Mouse (Mus musculus) hindbrain, embryonic 14.5 days (tissue): ENCODE measurements at regions not wholly inside any gene's neighbourhood (a gene's known extent, or its start where the extent isn't known, plus 50 kb on each side); places are given as distances from the start of the nearest gene placed in this dataset.
A peak's percentile ranks its signal among the peaks of the same experiment; 100 is the strongest.

Experiments used
- ATAC-seq: fragments of 200-750 bp; cut with Nextera tagmentation; 2 replicates; pipeline ENCODE4 v1.8.0; 2017; ENCODE audit warnings: moderate number of reproducible peaks, mild to moderate bottlenecking, moderate TSS enrichment, moderate library complexity; ENCODE audit not compliant: low FRiP score
- DNase-seq: peaks from one replicate; pipeline ENCODE4 v3.0.0-alpha.2; 2015; ENCODE audit warnings: low spot score
- H3K27ac ChIP-seq: fragments of 300-500 bp; sonication (generic); 2 replicates; pipeline ENCODE4 v1.5.1; 2014; ENCODE audit warnings: mild to moderate bottlenecking, moderate library complexity
- H3K27me3 ChIP-seq: fragments of 300-500 bp; sonication (generic); 2 replicates; pipeline ENCODE4 v1.6.1; 2014; ENCODE audit warnings: mild to moderate bottlenecking, low read length, mixed read lengths; ENCODE audit not compliant: control insufficient read depth, insufficient read depth
- H3K36me3 ChIP-seq: fragments of 300-500 bp; sonication (generic); replicated peaks from 2 replicates; pipeline ENCODE4 v1.6.1; 2014; ENCODE audit not compliant: control insufficient read depth, insufficient read depth
- H3K4me1 ChIP-seq: fragments of 300-500 bp; sonication (generic); replicated peaks from 2 replicates; pipeline ENCODE4 v1.6.1; 2014; ENCODE audit warnings: antibody characterized with exemption, low read length, mixed read lengths; ENCODE audit not compliant: control insufficient read depth, insufficient read depth
- H3K4me2 ChIP-seq: fragments of 300-500 bp; sonication (generic); replicated peaks from 2 replicates; pipeline ENCODE4 v1.6.1; 2014; ENCODE audit warnings: mild to moderate bottlenecking, moderate library complexity
- H3K4me3 ChIP-seq: fragments of 300-500 bp; sonication (generic); replicated peaks from 2 replicates; pipeline ENCODE4 v1.5.1; 2014; ENCODE audit warnings: mild to moderate bottlenecking, low read length
- H3K9ac ChIP-seq: fragments of 300-500 bp; sonication (generic); 2 replicates; pipeline ENCODE4 v1.6.1; 2014
- H3K9me3 ChIP-seq: fragments of 300-500 bp; sonication (generic); 2 replicates; pipeline ENCODE4 v1.6.1; 2016; ENCODE audit warnings: low read length; ENCODE audit not compliant: control insufficient read depth
- WGBS: fragments of 180-500 bp; shearing (Covaris S2); extraction: QIAGEN DNeasy Blood & Tissue Kit; methylation state at CpG from one replicate; pipeline ENCODE4 v1.1.7; 2014; 5-methylcytosine and 5-hydroxymethylcytosine counted together

DNA sequence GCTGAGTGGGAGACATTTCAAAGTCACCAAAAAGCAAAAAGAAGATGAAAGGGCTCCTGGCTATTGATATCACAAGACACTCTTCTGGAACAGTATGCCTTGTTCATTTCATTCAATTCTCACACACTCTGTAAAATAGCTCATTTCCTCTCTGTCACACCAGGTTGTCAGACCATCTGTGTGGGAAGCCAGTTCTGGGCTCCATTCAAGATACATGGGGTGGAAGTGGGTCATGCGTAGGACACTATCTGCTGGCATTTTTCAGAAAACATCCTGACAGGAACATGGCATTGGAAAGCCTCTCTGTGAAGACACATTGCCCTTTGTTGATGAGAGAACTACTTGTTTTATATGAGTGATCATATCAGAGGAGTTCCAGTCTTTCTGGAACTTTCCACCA, 162.1 kb upstream of the Rag2 start:
- no peak for ATAC-seq
- H3K27me3 ChIP-seq, result no peaks in the 10 kb centered on the region
- H3K27ac ChIP-seq, result no peak overlapping the region
- no peak for DNase-seq
- no peaks in the 10 kb centered on the region for H3K9me3 ChIP-seq
- no peaks in the 10 kb centered on the region for H3K4me1 ChIP-seq
- H3K36me3 ChIP-seq, result no peaks in the 10 kb centered on the region
- no peak overlapping the region for H3K4me3 ChIP-seq
- H3K9ac ChIP-seq, result no peak overlapping the region
- 88% methylated on average over 1 of the region's 1 CpGs for WGBS
- H3K4me2 ChIP-seq, result no peak overlapping the region

- Histone ChIP-seq H3K9me3 (no peaks in the 10 kb centered on the region), H3K27me3 (no peaks in the 10 kb centered on the region), H3K4me2 (no peak overlapping the region), H3K4me3 (no peak overlapping the region), H3K27ac (no peak overlapping the region), H3K4me1 (no peaks in the 10 kb centered on the region), H3K9ac (no peak overlapping the region), H3K36me3 (no peaks in the 10 kb centered on the region)
- 59% methylated on average over 9 of the region's 9 CpGs for WGBS
- peak; percentile 31; the same call in 1 of the 2 replicates for ATAC-seq
- DNase-seq, result no peak
Measured at GRCm38 (mm10) chr2:101464291-101465140, 160.0 kb upstream of the Rag2 start.

DNA sequence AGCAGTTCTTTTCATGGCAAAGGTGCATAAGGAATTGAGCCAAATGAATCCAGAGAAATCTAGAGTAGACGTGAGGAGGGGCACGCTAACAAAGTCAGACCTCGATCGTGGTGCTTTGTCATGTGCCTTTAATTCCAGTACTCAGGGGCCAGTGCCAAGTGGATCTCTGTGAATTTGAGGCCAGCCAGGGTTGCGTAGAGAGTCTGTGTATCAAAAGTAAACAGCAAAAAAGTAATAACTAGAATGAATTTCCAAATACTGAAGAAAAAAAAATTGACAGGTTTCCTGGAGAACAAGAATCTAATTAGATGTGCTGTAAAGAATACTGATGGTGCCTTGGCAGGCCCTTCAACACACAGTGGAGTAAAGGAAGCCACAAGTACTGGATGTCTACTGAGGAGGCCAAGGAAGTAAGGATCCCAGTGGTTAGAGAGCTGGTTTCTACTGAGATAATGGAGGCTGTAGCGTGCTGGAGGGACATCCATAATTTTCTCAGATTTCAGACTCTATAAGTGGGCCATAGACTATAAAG, 153.9 kb upstream of the Rag2 start:
- H3K27ac ChIP-seq, result no peak overlapping the region
- H3K4me2 ChIP-seq, result no peak overlapping the region
- DNase-seq (no peak), ATAC-seq (no peak)
- H3K9me3 ChIP-seq, result no peaks in the 10 kb centered on the region
- H3K4me1 ChIP-seq, result no peaks in the 10 kb centered on the region
- H3K4me3 ChIP-seq, result no peak overlapping the region
- no peaks in the 10 kb centered on the region for H3K27me3 ChIP-seq
- no peak overlapping the region for H3K9ac ChIP-seq
- WGBS, result 91% methylated on average over 6 of the region's 6 CpGs
- H3K36me3 ChIP-seq, result no peaks in the 10 kb centered on the region

GRCm38 (mm10) chr2:101472449-101473115, 151.9 kb upstream of the Rag2 start:
- H3K4me1 ChIP-seq, result no peaks in the 10 kb centered on the region
- H3K9ac ChIP-seq, result no peak overlapping the region
- WGBS, result 35% methylated on average over 8 of the region's 8 CpGs
- no peaks in the 10 kb centered on the region for H3K36me3 ChIP-seq
- peak; percentile 84 for DNase-seq
- no peak overlapping the region for H3K4me3 ChIP-seq
- peak; percentile 66 for ATAC-seq
- no peak overlapping the region for H3K27ac ChIP-seq
- H3K27me3 ChIP-seq, result no peaks in the 10 kb centered on the region
- H3K9me3 ChIP-seq, result no peaks in the 10 kb centered on the region
- no peak overlapping the region for H3K4me2 ChIP-seq

DNA sequence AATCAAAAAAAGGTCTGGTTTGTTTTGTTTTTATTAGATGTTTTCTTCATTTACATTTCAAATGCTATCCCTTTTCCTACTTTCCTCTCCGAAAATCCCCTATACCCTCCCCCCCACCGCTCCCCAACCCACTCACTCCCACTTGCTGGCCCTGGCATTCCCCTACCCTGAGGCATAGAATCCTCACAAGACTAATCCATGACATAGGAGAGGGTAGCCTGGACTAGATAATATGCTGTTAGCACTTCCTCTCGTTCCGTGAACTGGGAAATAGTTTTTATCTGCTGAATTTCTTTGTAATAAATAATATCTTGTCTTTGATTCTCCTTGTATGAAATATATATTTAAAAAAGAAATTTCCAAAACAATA, 151.4 kb upstream of the Rag2 start:
- WGBS, result 89% methylated on average over 4 of the region's 4 CpGs
- DNase-seq, result no peak
- Histone ChIP-seq H3K4me2 (no peak overlapping the region), H3K4me3 (no peak overlapping the region), H3K4me1 (no peaks in the 10 kb centered on the region), H3K27me3 (no peaks in the 10 kb centered on the region), H3K9ac (no peak overlapping the region), H3K36me3 (no peaks in the 10 kb centered on the region), H3K27ac (no peak overlapping the region), H3K9me3 (no peaks in the 10 kb centered on the region)
- no peak for ATAC-seq

DNA sequence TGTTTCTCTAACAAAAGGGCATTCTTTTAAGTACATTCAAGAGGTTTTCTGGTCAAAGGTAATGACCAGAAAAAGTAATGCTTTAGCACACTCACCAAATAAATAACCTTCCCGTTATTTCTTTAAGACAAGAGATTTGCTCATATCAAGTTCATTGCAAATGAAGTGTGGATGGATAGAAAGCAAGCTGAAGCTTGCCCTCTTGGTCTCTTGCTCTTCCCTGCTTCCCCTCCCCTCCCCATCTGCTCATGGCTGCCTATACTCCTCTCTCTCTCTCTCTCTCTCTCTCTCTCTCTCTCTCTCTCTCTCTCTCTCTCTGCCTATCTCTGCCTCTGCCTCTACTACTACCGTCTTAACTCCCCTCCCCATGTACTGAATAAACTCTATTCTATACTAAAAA, 147.7 kb upstream of the Rag2 start:
- Histone ChIP-seq H3K9ac (no peak overlapping the region), H3K36me3 (no peaks in the 10 kb centered on the region), H3K27ac (no peak overlapping the region), H3K4me3 (no peak overlapping the region), H3K27me3 (no peaks in the 10 kb centered on the region), H3K4me2 (no peak overlapping the region), H3K9me3 (no peaks in the 10 kb centered on the region), H3K4me1 (no peaks in the 10 kb centered on the region)
- ATAC-seq (no peak), DNase-seq (no peak)
- WGBS, result 79% methylated on average over 2 of the region's 2 CpGs

- DNase-seq (no peak), ATAC-seq (no peak)
- Histone ChIP-seq H3K27ac (no peak overlapping the region), H3K4me1 (no peaks in the 10 kb centered on the region), H3K4me2 (no peak overlapping the region), H3K9me3 (no peaks in the 10 kb centered on the region), H3K4me3 (no peak overlapping the region), H3K36me3 (no peaks in the 10 kb centered on the region), H3K9ac (no peak overlapping the region), H3K27me3 (no peaks in the 10 kb centered on the region)
- WGBS, result 91% methylated on average over 2 of the region's 2 CpGs
Measured at GRCm38 (mm10) chr2:101490207-101490606, 134.3 kb upstream of the Rag2 start.

GRCm38 (mm10) chr2:101491762-101492161, 132.8 kb upstream of the Rag2 start:
- Histone ChIP-seq H3K4me3 (no peak overlapping the region), H3K36me3 (no peaks in the 10 kb centered on the region), H3K4me1 (no peaks in the 10 kb centered on the region), H3K9ac (no peak overlapping the region), H3K9me3 (no peaks in the 10 kb centered on the region), H3K27ac (no peak overlapping the region), H3K27me3 (no peaks in the 10 kb centered on the region), H3K4me2 (no peak overlapping the region)
- no peak for DNase-seq
- 88% methylated on average over 3 of the region's 3 CpGs for WGBS
- ATAC-seq, result no peak

- no peaks in the 10 kb centered on the region for H3K4me1 ChIP-seq
- H3K4me3 ChIP-seq, result no peak overlapping the region
Measured at GRCm38 (mm10) chr2:101508116-101508515, 116.4 kb upstream of the Rag2 start.

More at GRCm38 (mm10) chr2:101508116-101508515, 116.4 kb upstream of the Rag2 start:
- Histone ChIP-seq H3K9me3 (no peaks in the 10 kb centered on the region), H3K36me3 (no peaks in the 10 kb centered on the region), H3K4me2 (no peak overlapping the region), H3K9ac (no peak overlapping the region), H3K27me3 (no peaks in the 10 kb centered on the region), H3K27ac (no peak overlapping the region)
- DNase-seq (no peak), ATAC-seq (no peak)
